Mouse (Mus musculus) kidney, adult 18-20 months (tissue): ENCODE measurements around the gene Magix.

Source experiments
- DNase-seq: peaks from one replicate; pipeline ENCODE4 v3.0.0; 2021

Gene Magix

DNA sequence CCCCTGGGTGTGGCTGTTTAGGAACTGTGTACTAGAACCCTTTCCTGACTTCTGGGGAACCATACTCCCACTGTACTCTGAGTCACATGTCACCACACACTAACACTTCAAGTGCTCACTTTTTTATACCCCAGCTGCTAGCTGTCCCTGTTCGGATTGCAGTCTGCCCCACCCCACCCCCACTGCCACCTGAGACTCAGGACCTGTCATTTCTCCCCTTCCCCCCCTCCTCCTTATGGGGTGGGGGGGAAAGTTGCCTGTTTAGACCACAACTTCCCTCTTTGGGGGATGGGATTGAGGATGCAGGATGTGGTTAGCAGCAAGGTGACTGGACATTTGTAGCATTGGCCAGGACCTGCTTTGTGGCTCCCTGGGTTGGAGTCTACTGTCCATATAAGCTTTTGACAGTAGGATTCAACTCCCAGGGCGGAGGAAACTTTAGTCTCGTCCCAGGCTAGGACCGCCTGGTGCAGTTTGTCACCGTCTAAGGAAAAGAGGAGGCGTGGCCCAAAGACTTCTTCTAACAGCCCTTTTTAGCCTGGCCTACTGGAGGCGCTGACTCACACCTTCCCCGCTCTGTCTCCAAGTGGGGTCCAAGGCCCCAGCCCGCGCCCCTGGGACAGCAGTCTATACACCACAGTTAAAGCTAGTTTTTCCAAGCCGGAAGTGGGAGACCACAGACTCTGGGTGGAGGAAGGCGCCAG is 7.3 kb downstream of the Magix start:
- no peak for DNase-seq

- no peak for DNase-seq
Observed at GRCm38 (mm10) chrX:7672739-7673138, 8.3 kb downstream of the Magix start.

GRCm38 (mm10) chrX:7670921-7671623 is 10.0 kb downstream of the Magix start, which contains the start of gene Plp2:
Gene Plp2 (minus strand): TSS chrX:7671390.
- DNase-seq = peak; percentile 42

GRCm38 (mm10) chrX:7670390-7670881 is 10.6 kb downstream of the Magix start:
- DNase-seq = peak; percentile 70

GRCm38 (mm10) chrX:7665739-7666502 is 15.1 kb downstream of the Magix start:
- no peak for DNase-seq

- no peak for DNase-seq
Observed at GRCm38 (mm10) chrX:7664791-7665190, 16.3 kb downstream of the Magix start.

DNA sequence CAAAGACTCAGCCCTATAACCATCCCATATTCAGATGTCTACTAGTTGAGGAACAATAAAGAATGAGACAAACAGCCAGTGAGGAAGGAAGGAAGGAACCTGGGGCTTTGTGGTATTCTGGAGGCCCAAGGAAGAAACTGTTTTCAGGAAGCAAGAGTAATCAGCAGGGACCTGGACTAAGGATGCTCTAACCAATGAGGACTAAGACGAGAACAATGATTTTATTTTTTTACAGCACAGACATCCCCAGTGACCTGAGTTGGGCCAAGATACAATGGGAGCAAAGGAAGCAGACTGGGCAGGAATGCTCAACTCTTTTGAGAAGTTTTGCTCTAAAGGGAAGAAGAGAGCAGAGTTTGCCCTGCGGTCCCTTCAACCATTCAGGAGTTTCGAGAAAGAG is 18.1 kb downstream of the Magix start:
- DNase-seq = no peak

- DNase-seq = no peak
Observed at GRCm38 (mm10) chrX:7661086-7661485, 20.0 kb downstream of the Magix start.

DNA sequence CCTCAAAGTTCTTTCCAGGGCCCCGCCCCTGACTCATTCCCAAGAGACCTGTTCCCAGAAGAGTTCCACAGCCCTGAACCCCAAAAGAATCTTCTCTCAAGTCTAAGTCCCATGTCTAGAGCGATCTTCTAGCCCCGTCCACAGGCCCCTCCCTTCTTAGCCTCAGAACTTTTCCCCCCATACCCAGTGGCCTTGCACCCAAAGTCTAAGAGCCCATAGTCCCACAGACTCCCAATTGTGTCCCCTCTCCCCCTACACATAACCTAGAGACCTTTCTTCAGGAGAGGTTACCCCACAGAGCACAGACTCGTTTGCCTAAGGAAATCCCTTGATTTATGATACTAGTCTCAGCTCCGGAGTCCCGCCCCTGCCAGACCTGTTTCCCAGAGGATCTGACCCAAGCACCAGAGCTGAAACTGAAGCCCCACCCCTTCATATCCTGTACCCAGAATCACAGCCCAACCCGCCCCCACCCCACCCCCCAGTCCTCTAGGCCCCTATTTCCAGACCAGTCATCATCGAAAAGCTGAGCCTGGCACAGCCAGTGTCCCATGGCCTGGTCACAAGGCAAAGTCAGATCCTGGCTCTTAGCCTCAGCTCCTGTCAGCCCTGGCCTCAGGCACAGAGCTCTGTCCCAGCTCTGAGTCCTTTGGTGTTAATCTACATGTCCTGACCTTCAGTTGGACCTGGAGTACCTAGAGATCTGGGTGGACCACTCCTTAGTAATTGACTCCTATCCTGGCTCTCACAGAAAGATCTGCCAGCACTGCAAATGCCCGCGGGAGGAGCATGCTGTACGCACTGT is 22.1 kb downstream of the Magix start:
- DNase-seq = peak; percentile 27

DNA sequence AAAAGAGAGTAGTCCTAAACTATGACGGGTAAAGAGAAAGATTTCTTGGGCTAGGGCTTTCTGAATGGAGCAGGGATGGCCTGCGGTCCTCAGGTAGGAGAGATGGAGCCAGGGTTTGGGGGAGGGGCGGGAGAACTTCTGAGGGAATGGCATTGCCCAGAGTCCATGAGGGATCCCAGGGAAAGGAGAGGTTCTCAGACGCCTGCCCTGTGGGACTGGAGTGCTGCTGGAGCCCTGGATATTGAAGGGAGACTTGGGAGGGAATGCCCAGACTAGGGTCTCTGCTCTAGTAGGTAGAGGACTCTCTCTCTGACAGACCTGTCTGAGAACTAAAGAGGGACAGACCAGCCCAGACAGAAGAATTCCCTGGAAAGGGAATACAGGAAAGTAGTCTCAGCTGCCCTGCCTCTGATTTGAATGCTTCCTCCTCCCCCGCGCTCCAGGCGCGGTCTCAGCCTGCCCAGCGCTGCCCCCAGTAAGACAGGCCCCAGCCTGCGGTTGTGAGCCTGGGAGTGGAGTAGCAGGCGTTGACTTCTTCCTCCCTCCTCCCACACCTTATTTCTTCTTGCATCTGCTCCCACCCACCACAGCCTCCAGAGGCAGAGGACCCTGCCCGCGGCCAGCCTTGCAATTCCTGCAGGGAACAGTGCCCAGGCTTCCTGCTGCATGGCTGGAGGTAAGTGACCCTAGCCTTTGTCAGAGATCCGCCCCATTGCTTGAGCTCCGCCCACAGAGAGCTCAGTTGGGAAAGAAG is 22.8 kb downstream of the Magix start:
- peak; percentile 73 for DNase-seq

DNA sequence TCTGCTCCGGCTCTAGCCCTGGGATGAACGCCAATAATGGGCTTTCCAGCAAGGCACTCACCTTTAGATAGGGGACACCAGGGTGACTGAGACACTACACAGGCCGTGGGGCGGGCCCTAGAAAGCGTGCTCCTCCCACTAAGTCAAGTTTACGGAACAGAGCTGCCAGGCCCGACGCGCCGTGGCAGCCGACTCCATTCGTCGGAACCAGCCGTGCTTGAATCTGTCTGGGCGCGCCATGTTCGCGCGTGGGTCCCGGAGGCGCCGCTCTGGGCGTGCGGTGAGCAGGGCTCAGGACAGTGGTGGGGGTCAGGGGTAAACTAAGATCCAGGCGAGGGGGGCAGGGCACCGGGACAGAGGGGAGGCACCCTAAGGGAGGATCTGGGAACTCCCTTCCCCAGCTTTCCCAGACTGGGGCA is 23.8 kb downstream of the Magix start, which contains the start of gene Prickle3:
Gene Prickle3, plus strand, starts transcription at position 40 of the 419 bp plus-strand sequence.
- DNase-seq = peak; percentile 68

DNA sequence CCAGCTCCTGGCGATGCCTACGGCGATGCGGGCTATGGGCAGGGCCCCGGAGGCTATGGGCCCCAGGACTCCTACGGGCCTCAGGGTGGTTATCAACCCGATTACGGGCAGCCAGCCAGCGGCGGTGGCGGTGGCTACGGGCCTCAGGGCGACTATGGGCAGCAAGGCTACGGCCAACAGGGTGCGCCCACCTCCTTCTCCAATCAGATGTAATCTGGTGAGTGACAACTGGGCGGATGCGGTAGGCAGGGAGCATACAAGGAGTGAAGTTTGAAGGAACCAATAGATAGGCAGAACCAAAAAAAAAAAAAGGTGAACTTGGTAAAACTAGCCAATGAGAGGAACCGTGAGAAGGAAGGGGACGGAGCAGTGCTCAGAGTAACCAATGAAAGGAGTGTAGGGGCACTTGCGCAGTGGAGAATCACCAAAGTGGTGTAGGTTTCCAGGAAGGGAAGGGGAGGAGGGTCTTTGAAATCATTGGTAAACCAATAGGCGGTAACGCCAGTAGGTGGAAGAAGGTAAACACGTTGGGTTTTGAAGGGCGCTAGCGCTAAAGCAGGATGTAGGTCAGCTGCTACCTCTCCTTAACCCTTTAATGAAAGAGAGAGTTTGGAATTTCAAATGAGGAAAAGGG is 32.3 kb downstream of the Magix start:
- peak; percentile 87 for DNase-seq

GRCm38 (mm10) chrX:7645349-7645748 is 35.7 kb downstream of the Magix start:
- peak; percentile 86 for DNase-seq

- no peak for DNase-seq
Observed at GRCm38 (mm10) chrX:7640785-7641184, 40.3 kb downstream of the Magix start.

GRCm38 (mm10) chrX:7639536-7640325 is 41.3 kb downstream of the Magix start:
- no peak for DNase-seq

- peak; percentile 75 for DNase-seq
Observed at GRCm38 (mm10) chrX:7638401-7639091, 42.5 kb downstream of the Magix start, which contains the start of gene Syp. Gene Syp (plus strand): TSS chrX:7638471.

- no peak for DNase-seq
Observed at GRCm38 (mm10) chrX:7635101-7635500, 46.0 kb downstream of the Magix start.

DNA sequence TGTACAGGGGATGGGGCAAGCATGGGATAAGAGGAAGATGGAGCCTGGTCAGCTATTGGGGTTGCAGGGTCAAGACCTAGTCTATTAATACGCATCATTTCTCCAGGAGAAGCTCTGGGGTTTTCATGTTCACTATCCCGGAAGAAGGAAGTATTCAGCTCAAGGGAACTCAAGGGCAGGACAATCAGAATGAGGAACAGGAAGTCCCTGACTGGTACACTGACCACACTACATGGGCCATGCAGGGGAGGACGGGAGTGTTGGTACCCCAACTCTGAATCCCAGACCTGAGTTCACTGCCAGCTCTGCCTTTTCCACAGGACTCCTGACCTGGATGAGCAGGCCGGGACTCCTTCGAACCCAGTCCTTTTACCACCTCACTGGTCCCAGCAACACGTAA is 48.5 kb downstream of the Magix start:
- DNase-seq = no peak
